Mouse (Mus musculus) intestine, postnatal 0 days (tissue): ENCODE measurements at regions not wholly inside any gene's neighbourhood (a gene's known extent, or its start where the extent isn't known, plus 50 kb on each side); places are given as distances from the start of the nearest gene placed in this dataset.

Experiments used
- ATAC-seq: fragments of 200-750 bp; cut with Nextera tagmentation; 2 replicates; pipeline ENCODE4 v1.8.0; 2017; ENCODE audit warnings: mild to moderate bottlenecking, moderate TSS enrichment, moderate library complexity
- H3K27ac ChIP-seq: fragments of 300-500 bp; sonication (generic); 2 replicates; pipeline ENCODE4 v1.5.1; 2014; ENCODE audit warnings: mild to moderate bottlenecking, low read depth, low read length, moderate library complexity
- H3K27me3 ChIP-seq: fragments of 300-500 bp; sonication (generic); replicated peaks from 2 replicates; pipeline ENCODE4 v1.6.1; 2014; ENCODE audit warnings: low read length, mixed read lengths; ENCODE audit not compliant: control insufficient read depth, insufficient read depth
- H3K36me3 ChIP-seq: fragments of 300-500 bp; sonication (generic); 2 replicates; pipeline ENCODE4 v1.6.1; 2014; ENCODE audit warnings: mild to moderate bottlenecking, moderate library complexity; ENCODE audit not compliant: control insufficient read depth, insufficient read depth
- H3K4me1 ChIP-seq: fragments of 300-500 bp; sonication (generic); replicated peaks from 2 replicates; pipeline ENCODE4 v1.6.1; 2014; ENCODE audit warnings: antibody characterized with exemption, low read length, mixed read lengths; ENCODE audit not compliant: control insufficient read depth, insufficient read depth
- H3K4me2 ChIP-seq: fragments of 300-500 bp; sonication (generic); replicated peaks from 2 replicates; pipeline ENCODE4 v1.6.1; 2014; ENCODE audit warnings: low read depth, mild to moderate bottlenecking, moderate library complexity
- H3K4me3 ChIP-seq: fragments of 300-500 bp; sonication (generic); 2 replicates; pipeline ENCODE4 v1.5.1; 2014; ENCODE audit warnings: low read depth, low read length
- H3K9ac ChIP-seq: fragments of 300-500 bp; sonication (generic); 2 replicates; pipeline ENCODE4 v1.6.1; 2014; ENCODE audit warnings: mild to moderate bottlenecking, low read depth, low read length
- H3K9me3 ChIP-seq: fragments of 300-500 bp; sonication (generic); 2 replicates; pipeline ENCODE4 v1.6.1; 2016; ENCODE audit warnings: mixed run types; ENCODE audit not compliant: control insufficient read depth
- CTCF ChIP-seq: sonication (generic); IDR thresholded peaks from 2 replicates; pipeline ENCODE4 v1.5.1; 2016; ENCODE audit warnings: low read depth, mild to moderate bottlenecking, control low read depth, antibody characterized with exemption, moderate library complexity
- WGBS: fragments of 180-500 bp; shearing (Covaris S2); extraction: QIAGEN DNeasy Blood & Tissue Kit; methylation state at CpG from one replicate; pipeline ENCODE4 v1.1.7; 2014; 5-methylcytosine and 5-hydroxymethylcytosine counted together

DNA sequence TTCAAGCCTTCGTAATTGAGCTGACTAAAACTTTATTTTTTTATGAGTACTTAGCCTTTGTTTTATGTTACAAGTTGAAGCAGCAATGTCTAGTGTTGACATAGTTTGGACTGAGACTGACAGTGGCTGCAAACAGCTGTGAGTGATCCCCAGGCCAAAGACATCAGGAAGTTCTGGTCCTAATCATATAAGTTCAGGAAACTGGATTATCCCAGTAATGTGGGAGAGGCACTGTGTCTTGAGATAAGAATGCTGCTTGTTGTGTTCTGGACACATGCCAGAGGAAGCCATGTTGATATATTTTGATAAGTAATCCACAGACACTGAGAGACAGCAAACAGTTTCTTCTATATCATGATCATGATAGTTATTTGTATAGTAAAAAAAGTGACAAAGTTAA is 153.4 kb downstream of the Lrriq3 start:
- H3K4me3 ChIP-seq, result no peak overlapping the region
- no peaks in the 10 kb centered on the region for H3K4me1 ChIP-seq
- H3K36me3 ChIP-seq, result no peaks in the 10 kb centered on the region
- H3K27ac ChIP-seq, result no peak overlapping the region
- TF ChIP-seq CTCF, result no peak
- no peak for ATAC-seq
- no peak overlapping the region for H3K9ac ChIP-seq
- H3K4me2 ChIP-seq, result no peak overlapping the region
- no peaks in the 10 kb centered on the region for H3K27me3 ChIP-seq
- WGBS, result 58% methylated on average over 1 of the region's 1 CpGs
- H3K9me3 ChIP-seq, result no peaks in the 10 kb centered on the region

DNA sequence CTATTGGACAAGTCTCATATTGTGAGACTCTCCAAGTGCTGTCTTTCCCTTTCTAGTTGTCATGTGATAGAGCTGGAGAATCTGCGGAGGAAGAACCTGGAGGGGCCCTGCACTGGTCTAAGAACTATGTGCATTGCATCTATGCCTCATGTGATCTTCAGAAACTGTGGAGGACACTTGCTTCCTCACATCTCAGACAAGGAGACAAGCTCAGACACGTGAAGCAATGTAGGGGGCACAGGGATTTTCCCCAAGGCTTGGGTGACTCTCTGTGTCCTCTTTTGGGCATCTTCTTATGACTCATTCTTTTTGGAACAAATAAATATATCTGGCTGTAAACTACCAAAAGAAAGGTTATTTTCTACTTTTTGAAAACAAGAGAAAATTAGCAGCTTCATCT is 153.9 kb downstream of the Lrriq3 start:
- Histone ChIP-seq H3K4me3 (no peak overlapping the region), H3K27me3 (no peaks in the 10 kb centered on the region), H3K4me2 (no peak overlapping the region), H3K9ac (no peak overlapping the region), H3K27ac (no peak overlapping the region), H3K4me1 (no peaks in the 10 kb centered on the region), H3K36me3 (no peaks in the 10 kb centered on the region), H3K9me3 (no peaks in the 10 kb centered on the region)
- WGBS, result 76% methylated on average over 2 of the region's 2 CpGs
- no peak for ATAC-seq
- no peak for TF ChIP-seq CTCF

- no peaks in the 10 kb centered on the region for H3K27me3 ChIP-seq
- H3K36me3 ChIP-seq, result no peaks in the 10 kb centered on the region
- ATAC-seq, result no peak
- no peak overlapping the region for H3K27ac ChIP-seq
- TF ChIP-seq CTCF, result no peak
- H3K9me3 ChIP-seq, result no peaks in the 10 kb centered on the region
- no peak overlapping the region for H3K4me2 ChIP-seq
- no peaks in the 10 kb centered on the region for H3K4me1 ChIP-seq
- H3K9ac ChIP-seq, result no peak overlapping the region
- WGBS, result 79% methylated on average over 1 of the region's 1 CpGs
- H3K4me3 ChIP-seq, result no peak overlapping the region
Observed at GRCm38 (mm10) chr3:155247929-155248328, 154.7 kb downstream of the Lrriq3 start.

DNA sequence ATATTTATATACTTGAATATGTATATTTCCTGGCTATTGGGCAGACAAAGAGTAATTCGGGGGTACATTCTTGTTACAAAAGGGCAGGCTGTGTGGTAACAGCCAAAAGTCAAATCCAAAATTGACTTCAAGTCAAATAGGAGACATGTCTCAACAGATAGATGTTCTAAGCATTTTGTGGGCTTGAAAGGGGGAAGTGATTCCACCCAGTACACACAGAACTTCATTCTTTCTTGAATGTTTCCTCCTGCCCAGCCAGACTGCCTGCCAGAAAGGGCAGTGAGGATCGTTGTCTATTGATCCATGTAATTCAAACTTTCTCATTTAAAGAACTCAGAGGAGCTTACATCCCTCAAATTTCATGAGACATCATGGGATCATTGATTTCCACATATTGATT is 157.7 kb downstream of the Lrriq3 start:
- Histone ChIP-seq H3K36me3 (no peaks in the 10 kb centered on the region), H3K4me2 (no peak overlapping the region), H3K9ac (no peak overlapping the region), H3K27ac (no peak overlapping the region), H3K27me3 (no peaks in the 10 kb centered on the region), H3K9me3 (no peaks in the 10 kb centered on the region), H3K4me1 (no peaks in the 10 kb centered on the region), H3K4me3 (no peak overlapping the region)
- 81% methylated on average over 2 of the region's 2 CpGs for WGBS
- no peak for TF ChIP-seq CTCF
- ATAC-seq, result no peak

DNA sequence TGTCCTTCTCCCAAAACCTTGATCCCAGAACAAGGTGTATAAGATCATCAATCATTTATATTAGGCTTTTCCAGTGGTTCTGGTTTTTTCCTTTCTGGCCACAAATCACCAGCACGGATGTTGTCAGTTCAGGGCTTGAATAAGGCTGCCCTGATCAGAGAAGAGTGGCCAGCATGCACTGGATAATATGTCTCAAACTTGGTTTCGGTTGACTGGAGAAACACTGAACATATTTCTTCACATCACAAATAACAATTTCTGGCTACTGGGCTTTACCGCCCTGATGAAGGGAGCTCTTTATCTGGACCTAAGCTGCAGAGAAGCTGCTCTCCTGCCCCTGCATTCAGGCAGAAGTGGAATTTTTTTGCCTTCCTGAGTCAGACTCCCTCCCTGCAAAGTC is 205.0 kb downstream of the Lrriq3 start:
- H3K27me3 ChIP-seq, result no peaks in the 10 kb centered on the region
- no peak overlapping the region for H3K4me3 ChIP-seq
- no peaks in the 10 kb centered on the region for H3K4me1 ChIP-seq
- TF ChIP-seq CTCF, result no peak
- H3K9ac ChIP-seq, result no peak overlapping the region
- no peaks in the 10 kb centered on the region for H3K36me3 ChIP-seq
- H3K27ac ChIP-seq, result no peak overlapping the region
- no peak for ATAC-seq
- no peak overlapping the region for H3K4me2 ChIP-seq
- 74% methylated on average over 3 of the region's 3 CpGs for WGBS
- no peaks in the 10 kb centered on the region for H3K9me3 ChIP-seq

GRCm38 (mm10) chr3:155298724-155299123 is 205.5 kb downstream of the Lrriq3 start:
- no peak overlapping the region for H3K27ac ChIP-seq
- no peaks in the 10 kb centered on the region for H3K4me1 ChIP-seq
- TF ChIP-seq CTCF, result no peak
- H3K4me3 ChIP-seq, result no peak overlapping the region
- no peak overlapping the region for H3K9ac ChIP-seq
- no peak for ATAC-seq
- H3K9me3 ChIP-seq, result no peaks in the 10 kb centered on the region
- H3K27me3 ChIP-seq, result no peaks in the 10 kb centered on the region
- H3K4me2 ChIP-seq, result no peak overlapping the region
- H3K36me3 ChIP-seq, result no peaks in the 10 kb centered on the region

GRCm38 (mm10) chr3:155322322-155322721 is 229.1 kb downstream of the Lrriq3 start:
- Histone ChIP-seq H3K4me2 (no peak overlapping the region), H3K9ac (no peak overlapping the region), H3K27me3 (no peaks in the 10 kb centered on the region), H3K4me1 (no peaks in the 10 kb centered on the region), H3K27ac (no peak overlapping the region), H3K36me3 (no peaks in the 10 kb centered on the region), H3K4me3 (no peak overlapping the region), H3K9me3 (no peaks in the 10 kb centered on the region)
- no peak for TF ChIP-seq CTCF
- no peak for ATAC-seq
- 69% methylated on average over 2 of the region's 2 CpGs for WGBS
